Mouse (Mus musculus) stomach, postnatal 0 days (tissue): ENCODE data around the gene Acadm.

Source experiments
- CTCF ChIP-seq: IDR thresholded peaks from 2 replicates; pipeline ENCODE4 v1.5.1; 2016; ENCODE audit warnings: antibody characterized with exemption, low read depth, mild to moderate bottlenecking, moderate library complexity
- EP300 ChIP-seq: optimal IDR thresholded peaks from 2 replicates; pipeline ENCODE3; 2016; ENCODE audit warnings: antibody characterized with exemption

DNA sequence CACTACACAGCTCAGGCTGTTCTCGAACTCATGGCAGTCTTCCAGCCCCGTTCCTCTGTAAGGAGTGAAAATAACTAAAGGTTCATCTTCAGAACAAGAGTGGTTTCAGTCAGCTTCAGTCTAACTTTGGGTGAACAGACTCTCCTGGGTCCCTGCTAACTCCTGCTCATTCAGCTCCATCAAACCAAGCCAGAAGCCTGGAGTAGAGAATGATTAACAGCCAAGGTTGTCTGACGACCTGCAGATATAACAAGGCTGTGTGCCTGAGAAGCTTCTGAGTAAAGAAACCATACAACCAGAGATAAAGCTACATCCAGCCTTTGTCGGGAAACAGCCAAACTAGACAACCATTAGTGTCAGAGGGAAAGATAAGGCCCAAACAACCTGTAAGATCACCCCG lies 23.0 kb upstream of the Acadm start:
- no peak for TF ChIP-seq CTCF
- TF ChIP-seq EP300: no peak
